In the genomic region with DNA sequence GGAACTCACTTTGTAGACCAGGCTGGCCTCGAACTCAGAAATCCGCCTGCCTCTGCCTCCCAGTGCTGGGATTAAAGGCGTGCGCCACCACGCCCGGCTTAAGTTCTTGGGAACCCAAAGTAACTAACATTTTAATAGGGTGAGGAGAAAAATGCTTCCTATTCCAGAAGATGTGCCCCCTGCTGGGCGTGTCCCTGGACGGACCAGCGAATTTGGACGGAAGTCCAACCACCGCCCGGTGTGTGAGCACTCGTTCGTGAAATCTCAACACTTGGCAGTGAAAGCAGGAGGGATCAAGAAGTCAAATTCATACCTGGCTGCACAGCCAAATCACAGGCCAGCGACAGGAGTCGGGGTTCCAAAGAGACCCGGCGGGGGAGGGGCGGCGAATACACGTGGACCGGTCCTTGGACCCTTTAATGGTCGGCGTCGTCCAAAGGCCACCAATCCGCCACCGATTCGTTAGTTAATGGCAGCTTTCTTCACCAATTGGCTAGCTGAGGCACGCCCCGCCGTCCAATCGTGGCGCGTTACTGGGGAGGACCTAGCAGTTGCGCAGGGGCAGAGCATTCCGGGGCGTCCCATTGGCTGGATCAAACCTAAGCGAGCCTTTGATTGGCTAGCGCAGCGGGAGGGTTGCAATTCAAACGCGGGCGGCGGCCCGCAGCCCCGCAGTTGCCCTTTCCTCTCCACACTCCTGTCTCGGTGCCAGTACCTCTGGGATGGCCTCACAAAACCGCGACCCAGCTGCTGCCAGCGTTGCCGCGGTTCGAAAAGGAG, we compare ENCODE assay signal across 7 mouse cellular contexts. TPM values are rescaled to one million over a fixed set of nuclear protein-coding genes. Genes with fewer than 3 reads are reported as not detected.
DNase-seq lines count a peak whose midpoint lies in the region; ATAC-seq lines count a peak whose summit lies in the region.

Gene Ube2c (plus strand): TSS at position 641 of the 780 bp plus-strand sequence.

- H3K27me3 ChIP-seq in intestine, embryonic 16.5 days (replicated peaks; ENCODE audit: control insufficient read depth, insufficient read depth, low read length): no peaks in the 10 kb centered on the region
- no peaks in the 10 kb centered on the region for H3K27me3 ChIP-seq in midbrain, embryonic 11.5 days (ENCODE audit: control insufficient read depth, insufficient read depth, low read length)

- WGBS in intestine, embryonic 16.5 days: 2% methylated on average over 53 of the region's 53 CpGs
- WGBS in midbrain, embryonic 11.5 days: 3% methylated on average over 53 of the region's 53 CpGs

- peak; percentile 99 for ATAC-seq in intestine, embryonic 16.5 days
- peak; percentile 99 for ATAC-seq in midbrain, embryonic 11.5 days (ENCODE audit: low FRiP score)

- H3K4me3 ChIP-seq in intestine, embryonic 16.5 days (ENCODE audit: low read length): peak within 1 kb of the TSS; percentile 80
- H3K4me3 ChIP-seq in midbrain, embryonic 11.5 days (ENCODE audit: low read depth, low read length): peak within 1 kb of the TSS; percentile 96

- peaks cover 22% of the 10 kb centered on the region for H3K4me1 ChIP-seq in intestine, embryonic 16.5 days (ENCODE audit: control insufficient read depth, insufficient read depth, low read length)
- H3K4me1 ChIP-seq in midbrain, embryonic 11.5 days (ENCODE audit: control insufficient read depth, insufficient read depth, low read length): peaks cover 20% of the 10 kb centered on the region

- peak; percentile 98 for DNase-seq in adrenal gland, adult 8-10 months
- DNase-seq in embryo, embryonic 9.5 days (ENCODE audit: extremely low spot score): peak; percentile 99
- DNase-seq in gastrocnemius, postnatal 4 days (ENCODE audit: low spot score in 2 of 2): peak; percentile 94 to 96
- peak; percentile 97 to 99 for DNase-seq in left cerebral cortex, postnatal 36 days (ENCODE audit: low spot score in 2 of 2)
- DNase-seq in midbrain, embryonic 11.5 days (ENCODE audit: low spot score, missing footprints): peak; percentile 99
- DNase-seq in skeletal muscle tissue, adult 2 months (ENCODE audit: low read depth, low spot score): peak; percentile 97

- H3K9me3 ChIP-seq in intestine, embryonic 16.5 days (ENCODE audit: control insufficient read depth, low read length): no peaks in the 10 kb centered on the region
- H3K9me3 ChIP-seq in midbrain, embryonic 11.5 days (ENCODE audit: control insufficient read depth, low read length): no peaks in the 10 kb centered on the region

- H3K4me2 ChIP-seq in intestine, embryonic 16.5 days (ENCODE audit: low read depth, low read length): peak within 1 kb of the TSS; percentile 60
- H3K4me2 ChIP-seq in midbrain, embryonic 11.5 days: peak within 1 kb of the TSS; percentile 83

- H3K9ac ChIP-seq in intestine, embryonic 16.5 days (ENCODE audit: low read depth, low read length): peak within 1 kb of the TSS; percentile 80
- peak within 1 kb of the TSS; percentile 94 for H3K9ac ChIP-seq in midbrain, embryonic 11.5 days (ENCODE audit: low read length)

- intact Hi-C loops in left cerebral cortex, postnatal 36 days (cut with DNase I): no loop called here

- peaks cover 15% of the 10 kb centered on the region for H3K36me3 ChIP-seq in intestine, embryonic 16.5 days (ENCODE audit: control insufficient read depth, insufficient read depth, low read length)
- H3K36me3 ChIP-seq in midbrain, embryonic 11.5 days (ENCODE audit: control insufficient read depth, insufficient read depth, low read length): peaks cover 24% of the 10 kb centered on the region

- peak within 1 kb of the TSS; percentile 84 for H3K27ac ChIP-seq in intestine, embryonic 16.5 days (ENCODE audit: low read length)
- H3K27ac ChIP-seq in midbrain, embryonic 11.5 days (ENCODE audit: low read depth, low read length): peak within 1 kb of the TSS; percentile 2; the same call in 1 of the 2 replicates

RNA-seq across cellular contexts. Expression of gene Ube2c, which starts in this region (rescaled TPM):
- 1 to 10 TPM; 1.1 to 5.1 (median 2.0) TPM for total RNA-seq in adrenal gland, adult 8-10 months (2022)
- 10 to 100 TPM; 26.8 to 34.0 TPM for total RNA-seq in gastrocnemius, postnatal 4 days (2021)
- 360 and 426 TPM in 2 replicates for polyA plus RNA-seq in intestine, embryonic 16.5 days (2015; fragmentation: Nextera tagmentation; extraction: Ambion mirVana)
- 1 to 10 TPM in 1 of 2 experiments, under 1 TPM in 1; 0.57 to 1.3 TPM for total RNA-seq in left cerebral cortex, postnatal 36 days (2021)
- 520 and 544 TPM in 2 replicates for polyA plus RNA-seq in midbrain, embryonic 11.5 days (2014; fragmentation: Nextera tagmentation; extraction: Ambion mirVana)

Comparison
In these comparisons a context has a peak if more than half of its experiments do, and no peak if none do; other contexts are left out.
1. Peak in every context shown above with its lines: DNase-seq, ATAC-seq, H3K4me3 ChIP-seq and H3K27ac ChIP-seq.
2. RNA of gene Ube2c (total RNA-seq): 26.8 to 34.0 TPM in gastrocnemius, postnatal 4 days; 1.1 to 5.1 TPM in adrenal gland, adult 8-10 months and 0.57 to 1.3 TPM in left cerebral cortex, postnatal 36 days; every median in the first group is over 4 times any median in the second.